In the genomic region with DNA sequence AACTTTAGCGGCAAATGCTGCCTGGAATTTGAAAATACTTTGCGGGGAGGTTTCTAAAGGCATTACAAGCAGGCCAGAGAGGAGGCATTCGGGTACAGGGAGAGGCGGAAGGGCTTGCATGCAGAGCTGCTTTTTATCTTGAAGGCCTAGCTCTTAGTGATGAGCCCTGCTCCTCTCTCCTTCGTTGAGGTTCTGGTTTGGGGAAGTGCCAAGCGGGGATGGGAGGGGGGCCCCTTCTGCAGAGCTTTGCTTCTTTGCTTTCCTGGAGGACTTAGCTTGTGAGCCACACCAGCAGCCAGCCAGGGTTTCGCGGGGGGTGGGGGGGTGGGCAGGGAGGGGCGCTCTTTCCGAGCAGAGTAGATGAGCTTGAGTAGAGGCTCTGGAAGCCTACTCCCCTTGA, we compare ENCODE assay signal across 1 mouse cellular context.
TF ChIP-seq lines count a peak whose summit lies in the region.

No protein-coding gene starts in this region.

TF ChIP-seq in MEL, 35 proteins besides CTCF, POLR2A, EP300 and RAD21 (continued from another document):
- TF ChIP-seq CHD2 (IDR thresholded peaks at IDR 0.05; ENCODE audit: low read length) (no peak), NELFE (IDR thresholded peaks at IDR 0.05; ENCODE audit: low read depth, low read length) (no peak), JUND (IDR thresholded peaks at IDR 0.05; ENCODE audit: low read depth, low read length) (no peak), MYC (IDR thresholded peaks at IDR 0.05; ENCODE audit: low read depth, low read length) (no peak), MAFK (IDR thresholded peaks at IDR 0.05; ENCODE audit: borderline replicate concordance, low read depth, low read length) (no peak), ELF1 (IDR thresholded peaks at IDR 0.05; ENCODE audit: low read depth, low read length) (no peak), ZKSCAN1 (IDR thresholded peaks at IDR 0.05; ENCODE audit: low read depth, low read length) (no peak), NRF1 (IDR thresholded peaks at IDR 0.05; ENCODE audit: insufficient read depth, low read depth, low read length, poor library complexity, severe bottlenecking) (no peak), TCF12 (IDR thresholded peaks at IDR 0.05; ENCODE audit: low read depth, low read length) (no peak), GATA1 (IDR thresholded peaks at IDR 0.05; ENCODE audit: low read depth, low read length) (peak; percentile 35; the same call in 1 of the 2 replicates), POLR2AphosphoS2 (IDR thresholded peaks at IDR 0.05; ENCODE audit: low read length) (no peak), TBP (IDR thresholded peaks at IDR 0.05; ENCODE audit: low read depth, low read length) (peak; percentile 98), UBTF (IDR thresholded peaks at IDR 0.05; ENCODE audit: borderline replicate concordance, insufficient read depth, low read depth, low read length) (peak; percentile 98), SIN3A (IDR thresholded peaks at IDR 0.05; ENCODE audit: low read length) (no peak; the same call in 1 of the 2 replicates), MAZ (IDR thresholded peaks at IDR 0.05; ENCODE audit: low read depth, low read length) (peak; percentile 80), MYB (IDR thresholded peaks at IDR 0.05; ENCODE audit: low read depth, low read length) (no peak), USF1 (IDR thresholded peaks at IDR 0.05; ENCODE audit: low read depth, low read length) (no peak), USF2 (IDR thresholded peaks at IDR 0.05; ENCODE audit: borderline replicate concordance in 1 of 2, insufficient read depth in 1 of 2, low read depth in 1 of 2, low read length in 2 of 2) (no peak), ZMIZ1 (IDR thresholded peaks at IDR 0.05; ENCODE audit: low read depth, low read length) (no peak), RCOR1 (IDR thresholded peaks at IDR 0.05; ENCODE audit: low read depth, low read length) (peak; percentile 43), KAT2A (conservative IDR thresholded peaks at IDR 0.05; ENCODE audit: low read depth, low read length) (no peak), MXI1 (IDR thresholded peaks at IDR 0.05; ENCODE audit: low read depth, low read length) (no peak)
